Mouse (Mus musculus): ENCODE results near the gene Atg101. TPM values are rescaled to one million over a fixed set of nuclear protein-coding genes. Genes with fewer than 3 reads are reported as not detected.

Atg101 gene
- polyA plus RNA-seq, 2 experiments: 47.2 to 56.0 TPM

GRCm38 (mm10) chr15:101255842-101256462, 28.1 kb upstream of the Atg101 start:
- Histone ChIP-seq H3K4me1 (ENCODE audit: control insufficient read depth, insufficient read depth, low read length) (peaks cover 23% of the 10 kb centered on the region), H3K9ac (ENCODE audit: low read depth, low read length, severe bottlenecking) (no peak overlapping the region), H3K9me3 (ENCODE audit: control insufficient read depth, low read length) (no peaks in the 10 kb centered on the region), H3K4me2 (replicated peaks; ENCODE audit: low read depth, low read length, severe bottlenecking) (no peak overlapping the region), H3K36me3 (ENCODE audit: control insufficient read depth, insufficient read depth, low read length) (no peaks in the 10 kb centered on the region), H3K4me3 (replicated peaks; ENCODE audit: low read length) (no peak overlapping the region), H3K27me3 (ENCODE audit: control insufficient read depth, insufficient read depth, low read length) (no peaks in the 10 kb centered on the region), H3K27ac (replicated peaks; ENCODE audit: low read depth, low read length) (no peak overlapping the region)
- DNase-seq (ENCODE audit: low spot score) (no peak), ATAC-seq (ENCODE audit: low FRiP score, low read depth) (no peak)
- WGBS: 83% methylated on average over 7 of the region's 7 CpGs
- no peak for TF ChIP-seq POLR2A (IDR thresholded peaks at IDR 0.05; ENCODE audit: borderline replicate concordance, extremely low read depth, insufficient read depth, insufficient read length)

GRCm38 (mm10) chr15:101256463-101257206, 27.4 kb upstream of the Atg101 start:
- no peak for TF ChIP-seq POLR2A (IDR thresholded peaks at IDR 0.05; ENCODE audit: borderline replicate concordance, extremely low read depth, insufficient read depth, insufficient read length)
- no peak overlapping the region for H3K27ac ChIP-seq (replicated peaks; ENCODE audit: low read depth, low read length)
- DNase-seq (ENCODE audit: low spot score): no peak
- no peak overlapping the region for H3K4me2 ChIP-seq (replicated peaks; ENCODE audit: low read depth, low read length, severe bottlenecking)
- H3K27me3 ChIP-seq (ENCODE audit: control insufficient read depth, insufficient read depth, low read length): no peaks in the 10 kb centered on the region
- H3K36me3 ChIP-seq (ENCODE audit: control insufficient read depth, insufficient read depth, low read length): no peaks in the 10 kb centered on the region
- no peak for ATAC-seq (ENCODE audit: low FRiP score, low read depth)
- H3K9ac ChIP-seq (ENCODE audit: low read depth, low read length, severe bottlenecking): 0 out of 2 replicates have a peak overlapping the region, but pooled peaks have one; percentile 3
- 72% methylated on average over 14 of the region's 14 CpGs for WGBS
- H3K9me3 ChIP-seq (ENCODE audit: control insufficient read depth, low read length): no peaks in the 10 kb centered on the region
- H3K4me3 ChIP-seq (replicated peaks; ENCODE audit: low read length): no peak overlapping the region
- H3K4me1 ChIP-seq (ENCODE audit: control insufficient read depth, insufficient read depth, low read length): peaks cover 29% of the 10 kb centered on the region

- DNase-seq (ENCODE audit: low spot score) (no peak), ATAC-seq (ENCODE audit: low FRiP score, low read depth) (no peak)
Observed at GRCm38 (mm10) chr15:101258420-101258819, 25.7 kb upstream of the Atg101 start.

GRCm38 (mm10) chr15:101259922-101260321, 24.1 kb upstream of the Atg101 start:
- no peak overlapping the region for H3K9ac ChIP-seq (ENCODE audit: low read depth, low read length, severe bottlenecking)
- DNase-seq (ENCODE audit: low spot score) (no peak), ATAC-seq (ENCODE audit: low FRiP score, low read depth) (no peak)
- H3K9me3 ChIP-seq (ENCODE audit: control insufficient read depth, low read length): no peaks in the 10 kb centered on the region
- H3K27me3 ChIP-seq (ENCODE audit: control insufficient read depth, insufficient read depth, low read length): no peaks in the 10 kb centered on the region
- TF ChIP-seq POLR2A (IDR thresholded peaks at IDR 0.05; ENCODE audit: borderline replicate concordance, extremely low read depth, insufficient read depth, insufficient read length): no peak
- H3K4me2 ChIP-seq (replicated peaks; ENCODE audit: low read depth, low read length, severe bottlenecking): no peak overlapping the region
- WGBS: 66% methylated on average over 3 of the region's 3 CpGs
- H3K4me3 ChIP-seq (replicated peaks; ENCODE audit: low read length): no peak overlapping the region
- H3K4me1 ChIP-seq (ENCODE audit: control insufficient read depth, insufficient read depth, low read length): peaks cover 26% of the 10 kb centered on the region
- H3K36me3 ChIP-seq (ENCODE audit: control insufficient read depth, insufficient read depth, low read length): no peaks in the 10 kb centered on the region
- no peak overlapping the region; the same call in 1 of the 2 replicates for H3K27ac ChIP-seq (replicated peaks; ENCODE audit: low read depth, low read length)

More at GRCm38 (mm10) chr15:101258420-101258819, 25.7 kb upstream of the Atg101 start:
- H3K27me3 ChIP-seq (ENCODE audit: control insufficient read depth, insufficient read depth, low read length): no peaks in the 10 kb centered on the region
- H3K9ac ChIP-seq (ENCODE audit: low read depth, low read length, severe bottlenecking): no peak overlapping the region
- H3K27ac ChIP-seq (replicated peaks; ENCODE audit: low read depth, low read length): no peak overlapping the region
- peaks cover 35% of the 10 kb centered on the region for H3K4me1 ChIP-seq (ENCODE audit: control insufficient read depth, insufficient read depth, low read length)
- WGBS: 76% methylated on average over 11 of the region's 11 CpGs
- no peak for TF ChIP-seq POLR2A (IDR thresholded peaks at IDR 0.05; ENCODE audit: borderline replicate concordance, extremely low read depth, insufficient read depth, insufficient read length)
- H3K36me3 ChIP-seq (ENCODE audit: control insufficient read depth, insufficient read depth, low read length): no peaks in the 10 kb centered on the region
- H3K4me3 ChIP-seq (replicated peaks; ENCODE audit: low read length): no peak overlapping the region
- H3K4me2 ChIP-seq (replicated peaks; ENCODE audit: low read depth, low read length, severe bottlenecking): no peak overlapping the region
- no peaks in the 10 kb centered on the region for H3K9me3 ChIP-seq (ENCODE audit: control insufficient read depth, low read length)

GRCm38 (mm10) chr15:101260387-101260786, 23.7 kb upstream of the Atg101 start:
- Histone ChIP-seq H3K9ac (ENCODE audit: low read depth, low read length, severe bottlenecking) (no peak overlapping the region), H3K4me1 (ENCODE audit: control insufficient read depth, insufficient read depth, low read length) (peaks cover 27% of the 10 kb centered on the region), H3K27ac (replicated peaks; ENCODE audit: low read depth, low read length) (peak overlapping the region; percentile 88), H3K4me2 (replicated peaks; ENCODE audit: low read depth, low read length, severe bottlenecking) (no peak overlapping the region), H3K27me3 (ENCODE audit: control insufficient read depth, insufficient read depth, low read length) (no peaks in the 10 kb centered on the region), H3K4me3 (replicated peaks; ENCODE audit: low read length) (no peak overlapping the region), H3K36me3 (ENCODE audit: control insufficient read depth, insufficient read depth, low read length) (no peaks in the 10 kb centered on the region), H3K9me3 (ENCODE audit: control insufficient read depth, low read length) (no peaks in the 10 kb centered on the region)
- TF ChIP-seq POLR2A (IDR thresholded peaks at IDR 0.05; ENCODE audit: borderline replicate concordance, extremely low read depth, insufficient read depth, insufficient read length): no peak
- ATAC-seq (ENCODE audit: low FRiP score, low read depth) (no peak), DNase-seq (ENCODE audit: low spot score) (no peak)
- WGBS: 48% methylated on average over 10 of the region's 10 CpGs

Data from limb, embryonic 14.5 days (tissue).